Mouse (Mus musculus) forebrain, embryonic 15.5 days (tissue): ENCODE data around the gene Dhx34. TPM values are rescaled to one million over a fixed set of nuclear protein-coding genes. Genes with fewer than 3 reads are reported as not detected.

Experiments
- ATAC-seq: fragments of 200-750 bp; cut with Nextera tagmentation; replicated peaks from 2 replicates; pipeline ENCODE4 v1.8.0; 2017; ENCODE audit warnings: mild to moderate bottlenecking, moderate TSS enrichment, moderate library complexity
- H3K27ac ChIP-seq: fragments of 300-500 bp; sonication (generic); replicated peaks from 2 replicates; pipeline ENCODE4 v1.5.1; 2015; ENCODE audit warnings: mild to moderate bottlenecking, inconsistent platforms
- H3K27me3 ChIP-seq: fragments of 300-500 bp; sonication (generic); 2 replicates; pipeline ENCODE4 v1.6.1; 2015; ENCODE audit warnings: inconsistent platforms
- H3K36me3 ChIP-seq: fragments of 300-500 bp; sonication (generic); 2 replicates; pipeline ENCODE4 v1.6.1; 2015; ENCODE audit warnings: mild to moderate bottlenecking, inconsistent platforms
- H3K4me1 ChIP-seq: fragments of 300-500 bp; sonication (generic); 2 replicates; pipeline ENCODE4 v1.6.1; 2015; ENCODE audit warnings: inconsistent platforms
- H3K4me2 ChIP-seq: fragments of 300-500 bp; sonication (generic); replicated peaks from 2 replicates; pipeline ENCODE4 v1.6.1; 2015; ENCODE audit warnings: mild to moderate bottlenecking, inconsistent platforms
- H3K4me3 ChIP-seq: fragments of 300-500 bp; sonication (generic); 2 replicates; pipeline ENCODE4 v1.5.1; 2015; ENCODE audit warnings: mild to moderate bottlenecking, inconsistent platforms
- H3K9ac ChIP-seq: fragments of 300-500 bp; sonication (generic); replicated peaks from 2 replicates; pipeline ENCODE4 v1.6.1; 2015; ENCODE audit warnings: mild to moderate bottlenecking, inconsistent platforms
- H3K9me3 ChIP-seq: fragments of 300-500 bp; sonication (generic); 2 replicates; pipeline ENCODE4 v1.6.1; 2016; ENCODE audit warnings: inconsistent platforms
- WGBS: fragments of 180-500 bp; shearing (Covaris S2); methylation state at CpG from one replicate; pipeline ENCODE4 v1.1.7; 2015; ENCODE audit warnings: mixed read lengths; 5-methylcytosine and 5-hydroxymethylcytosine counted together
- polyA plus RNA-seq: library from polyadenylated mRNA; unstranded; fragments of >200 nt; fragmentation: Nextera tagmentation; extraction: Ambion mirVana; gene quantifications from 2 replicates; pipeline ENCODE4 v1.2.1, GENCODE M21; 2015

The Dhx34 gene
- polyA plus RNA-seq, 1 experiment from 2014 or later: 15.3 TPM

DNA sequence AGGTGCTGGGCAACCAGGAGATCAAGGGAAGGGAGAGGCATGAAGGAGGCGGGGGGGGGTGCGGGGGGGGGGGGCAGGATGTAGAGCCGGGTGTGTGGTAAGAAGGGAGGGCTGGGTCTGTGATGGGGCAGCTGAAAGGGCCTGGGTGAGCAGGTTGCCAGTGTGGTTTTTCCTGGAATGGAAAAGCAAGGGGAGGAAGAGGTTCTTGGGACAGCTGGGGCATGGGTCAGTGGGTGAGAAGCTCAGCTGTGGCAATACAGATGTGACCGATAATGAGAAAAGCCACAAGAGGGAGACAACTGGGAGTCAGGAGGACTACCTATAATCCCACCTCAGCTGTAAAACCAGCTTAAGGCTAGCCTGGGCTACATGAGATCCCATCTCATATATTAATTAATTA, 24.1 kb upstream of the Dhx34 start:
- H3K4me2 ChIP-seq: no peak overlapping the region
- H3K9ac ChIP-seq: no peak overlapping the region
- H3K36me3 ChIP-seq: no peaks in the 10 kb centered on the region
- H3K4me1 ChIP-seq: no peaks in the 10 kb centered on the region
- H3K9me3 ChIP-seq: no peaks in the 10 kb centered on the region
- H3K4me3 ChIP-seq: no peak overlapping the region
- no peak overlapping the region for H3K27ac ChIP-seq
- H3K27me3 ChIP-seq: no peaks in the 10 kb centered on the region
- WGBS: 72% methylated on average over 1 of the region's 4 CpGs
- ATAC-seq: no peak

DNA sequence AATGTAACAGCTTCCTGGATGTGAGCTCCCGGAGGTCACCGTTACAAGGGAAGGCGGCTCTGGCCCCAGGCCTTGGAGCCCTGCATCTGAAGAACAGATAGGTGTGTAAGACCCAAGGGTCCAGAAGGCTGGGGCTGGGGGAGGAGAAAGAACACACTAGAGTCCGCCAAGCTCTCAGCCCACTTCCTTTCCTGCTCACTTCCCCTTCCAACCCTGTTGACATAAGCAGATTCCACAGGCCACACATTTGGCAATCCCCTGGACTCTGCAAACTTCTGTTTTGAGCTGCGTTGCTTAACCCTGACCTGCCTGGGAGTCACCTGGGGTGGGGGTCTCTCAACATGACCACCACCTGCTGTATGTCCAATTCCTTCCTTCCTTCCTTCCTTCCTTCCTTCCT, 22.2 kb upstream of the Dhx34 start, which contains the start of gene C5ar2:
TSS of gene C5ar2 (minus strand) at position 88 of the 400 bp plus-strand sequence.
- H3K4me1 ChIP-seq: no peaks in the 10 kb centered on the region
- no peak within 1 kb of the TSS for H3K4me2 ChIP-seq
- H3K36me3 ChIP-seq: no peaks in the 10 kb centered on the region
- H3K9me3 ChIP-seq: no peaks in the 10 kb centered on the region
- no peak within 1 kb of the TSS for H3K4me3 ChIP-seq
- ATAC-seq: no peak
- no peaks in the 10 kb centered on the region for H3K27me3 ChIP-seq
- H3K27ac ChIP-seq: no peak within 1 kb of the TSS
- H3K9ac ChIP-seq: no peak within 1 kb of the TSS
- 90% methylated on average over 5 of the region's 5 CpGs for WGBS

DNA sequence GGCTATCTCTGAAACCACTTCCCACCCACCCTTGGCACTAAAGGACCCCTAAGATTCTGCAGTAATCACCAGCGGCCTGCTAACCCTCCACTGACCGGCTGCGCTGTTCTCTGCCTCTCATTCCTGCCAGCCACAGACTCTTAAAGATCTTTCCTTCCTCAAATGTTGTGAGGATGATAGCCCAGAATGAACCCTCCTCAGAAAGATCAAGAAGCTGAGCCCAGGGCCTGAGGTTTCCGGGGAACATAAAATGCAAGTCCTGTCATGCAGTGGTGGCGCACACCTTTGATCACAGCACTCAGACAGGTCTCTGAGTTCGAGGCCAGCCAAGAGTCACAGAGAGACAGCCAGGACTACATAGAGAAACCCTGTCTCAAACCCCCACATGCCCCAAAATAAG, 20.4 kb upstream of the Dhx34 start:
- Histone ChIP-seq H3K9me3 (no peaks in the 10 kb centered on the region), H3K27ac (no peak overlapping the region), H3K9ac (no peak overlapping the region), H3K4me1 (no peaks in the 10 kb centered on the region), H3K27me3 (no peaks in the 10 kb centered on the region), H3K36me3 (no peaks in the 10 kb centered on the region), H3K4me3 (no peak overlapping the region), H3K4me2 (no peak overlapping the region)
- no peak for ATAC-seq
- WGBS: 93% methylated on average over 6 of the region's 6 CpGs

DNA sequence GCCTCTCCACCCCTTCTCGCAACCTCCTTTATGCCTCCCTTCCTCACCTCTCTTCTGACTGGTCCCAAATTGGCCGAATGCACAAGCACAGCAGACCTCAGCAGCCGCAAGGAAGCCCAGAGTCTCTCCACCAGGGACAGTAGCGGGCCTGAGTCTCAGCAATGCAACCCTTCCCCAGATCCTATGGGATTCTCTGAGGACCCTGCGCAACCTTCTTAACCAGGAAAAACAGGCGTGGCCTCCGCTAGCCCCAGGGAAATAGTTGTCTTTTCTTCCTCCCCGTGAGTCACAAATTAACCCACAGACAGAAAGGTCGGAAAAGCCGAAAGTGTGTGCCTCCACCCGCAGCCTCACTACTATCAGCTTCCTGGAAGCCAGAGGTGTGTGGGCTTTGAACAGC, 19.9 kb upstream of the Dhx34 start:
- 68% methylated on average over 11 of the region's 11 CpGs for WGBS
- no peak overlapping the region for H3K27ac ChIP-seq
- H3K4me3 ChIP-seq: no peak overlapping the region
- no peaks in the 10 kb centered on the region for H3K36me3 ChIP-seq
- H3K27me3 ChIP-seq: no peaks in the 10 kb centered on the region
- no peak overlapping the region for H3K4me2 ChIP-seq
- H3K9me3 ChIP-seq: no peaks in the 10 kb centered on the region
- H3K4me1 ChIP-seq: no peaks in the 10 kb centered on the region
- no peak for ATAC-seq
- H3K9ac ChIP-seq: no peak overlapping the region

DNA sequence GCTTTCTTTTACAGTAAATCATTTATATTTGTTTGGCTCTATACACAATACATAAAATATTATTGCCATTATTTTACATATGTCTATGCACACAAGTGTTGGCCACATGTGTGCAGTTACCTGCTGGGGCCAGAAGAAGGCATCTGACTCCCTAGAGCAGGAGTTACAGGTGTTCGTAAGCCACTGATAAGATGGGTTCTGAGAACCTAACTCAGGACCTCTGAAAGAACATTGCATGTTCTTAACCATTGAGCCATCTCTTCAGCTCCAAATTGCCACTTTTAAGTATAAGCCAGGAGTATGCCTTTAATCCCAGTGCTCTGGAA, 19.1 kb upstream of the Dhx34 start:
- H3K4me1 ChIP-seq: no peaks in the 10 kb centered on the region
- H3K27ac ChIP-seq: no peak overlapping the region
- H3K36me3 ChIP-seq: no peaks in the 10 kb centered on the region
- no peak overlapping the region for H3K9ac ChIP-seq
- H3K27me3 ChIP-seq: no peaks in the 10 kb centered on the region
- 88% methylated on average over 1 of the region's 1 CpGs for WGBS
- H3K4me2 ChIP-seq: no peak overlapping the region
- ATAC-seq: no peak
- H3K4me3 ChIP-seq: no peak overlapping the region
- H3K9me3 ChIP-seq: no peaks in the 10 kb centered on the region

DNA sequence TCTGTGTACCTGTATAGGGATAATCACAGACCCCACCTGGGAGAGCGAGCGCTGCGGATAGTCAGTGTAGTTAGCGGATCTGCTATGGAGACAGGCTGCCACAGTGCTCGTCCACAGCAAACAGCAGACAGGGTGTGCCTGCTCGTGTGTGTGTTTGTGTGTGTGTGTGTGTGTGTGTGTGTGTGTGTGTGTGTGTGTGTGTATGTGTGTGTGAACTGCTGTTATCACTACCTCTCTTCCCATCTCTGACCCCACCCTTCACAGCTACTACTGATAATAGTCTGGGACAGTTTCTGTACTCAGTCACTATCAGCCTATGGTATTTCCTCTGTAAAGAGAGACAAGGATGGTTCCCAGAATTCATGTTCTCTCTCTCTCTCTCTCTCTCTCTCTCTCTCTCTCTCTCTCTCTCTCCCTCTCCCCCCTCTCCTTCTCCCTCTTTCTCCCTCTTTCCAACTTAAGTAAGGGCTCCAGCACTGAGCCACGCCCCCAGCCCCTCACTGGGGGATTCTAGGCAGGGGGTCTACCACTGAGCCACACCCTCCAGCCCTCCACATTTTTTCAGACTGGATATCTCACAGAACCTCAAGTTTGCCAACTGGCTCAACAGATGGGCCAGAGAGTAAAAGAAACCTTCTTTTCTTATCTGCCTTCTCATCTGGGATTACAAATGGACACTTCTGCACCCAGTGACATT, 18.6 kb upstream of the Dhx34 start:
- Histone ChIP-seq H3K4me3 (no peak overlapping the region), H3K9ac (no peak overlapping the region), H3K27ac (no peak overlapping the region), H3K36me3 (no peaks in the 10 kb centered on the region), H3K27me3 (no peaks in the 10 kb centered on the region), H3K9me3 (no peaks in the 10 kb centered on the region), H3K4me1 (no peaks in the 10 kb centered on the region), H3K4me2 (no peak overlapping the region)
- ATAC-seq: no peak
- WGBS: 80% methylated on average over 7 of the region's 7 CpGs

DNA sequence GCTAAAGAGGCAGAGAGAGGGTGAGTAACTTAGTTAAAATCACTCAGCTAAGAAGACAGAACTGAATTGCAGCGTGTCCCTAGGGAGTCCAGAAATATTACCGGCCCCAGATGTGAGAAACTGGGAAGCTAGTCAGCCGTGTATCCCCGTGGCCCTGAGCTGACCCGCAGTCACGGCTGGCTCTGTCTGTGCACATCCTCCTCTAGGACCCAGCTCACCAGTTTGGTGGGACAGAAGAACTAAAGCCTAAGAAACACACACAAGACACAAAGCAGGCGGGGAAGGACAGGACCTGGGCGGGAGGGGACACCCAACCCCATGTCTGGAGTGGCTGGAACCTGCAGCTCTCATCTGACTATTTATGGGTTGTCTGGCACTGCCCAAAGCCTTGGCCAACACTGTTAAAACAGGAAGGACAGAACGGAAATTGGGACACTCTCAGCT, 17.7 kb upstream of the Dhx34 start:
- Histone ChIP-seq H3K4me2 (no peak overlapping the region), H3K9ac (no peak overlapping the region), H3K36me3 (no peaks in the 10 kb centered on the region), H3K4me3 (no peak overlapping the region), H3K27me3 (no peaks in the 10 kb centered on the region), H3K27ac (no peak overlapping the region), H3K4me1 (no peaks in the 10 kb centered on the region), H3K9me3 (no peaks in the 10 kb centered on the region)
- no peak for ATAC-seq
- whole genome bisulfite sequencing: 78% methylated on average over 9 of the region's 9 CpGs

DNA sequence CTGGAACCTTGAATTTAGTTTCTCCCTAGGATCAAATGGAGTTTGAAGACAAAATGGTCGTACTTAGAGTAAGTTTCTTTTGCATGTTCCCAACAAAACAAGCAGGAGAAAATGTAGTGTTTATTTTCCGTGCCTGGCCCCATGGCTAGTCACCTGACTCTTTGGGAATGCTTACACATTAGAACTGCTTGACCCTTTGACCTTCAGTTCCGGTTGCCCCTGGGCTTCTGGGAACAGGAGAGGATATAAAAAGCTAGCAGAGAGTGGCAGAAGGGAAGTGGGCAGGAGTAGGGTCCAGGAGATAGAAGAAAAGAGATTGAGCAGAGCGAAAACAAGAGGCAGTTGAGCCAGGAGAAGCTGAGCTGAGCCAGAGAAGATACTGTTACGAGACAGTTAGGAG, 8.0 kb upstream of the Dhx34 start:
- Histone ChIP-seq H3K27me3 (no peaks in the 10 kb centered on the region), H3K4me1 (no peaks in the 10 kb centered on the region), H3K9me3 (no peaks in the 10 kb centered on the region), H3K4me3 (no peak overlapping the region), H3K9ac (no peak overlapping the region), H3K27ac (no peak overlapping the region), H3K36me3 (no peaks in the 10 kb centered on the region), H3K4me2 (no peak overlapping the region)
- no peak for ATAC-seq
- 67% methylated on average over 5 of the region's 5 CpGs for WGBS

DNA sequence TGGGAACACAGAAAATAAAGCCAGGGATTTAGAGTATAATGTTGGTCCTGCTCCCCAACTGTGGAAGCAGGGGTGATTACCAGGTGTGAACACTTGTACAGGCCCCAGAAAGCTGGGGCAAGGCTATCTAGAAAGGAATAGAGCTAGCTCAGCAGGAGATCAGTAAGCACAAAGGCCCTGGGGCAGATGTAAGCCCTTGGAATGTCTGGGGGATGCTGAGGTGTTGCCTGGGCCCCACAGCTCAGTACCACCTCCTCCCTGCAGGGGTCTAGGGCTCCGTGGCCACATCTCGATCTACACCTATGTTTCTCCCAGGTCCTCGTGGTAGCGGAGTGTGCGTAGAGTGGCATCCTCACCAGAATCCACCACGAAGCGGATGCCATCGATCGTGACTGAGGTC, 7.9 kb downstream of the Dhx34 start:
- WGBS: 92% methylated on average over 9 of the region's 9 CpGs
- Histone ChIP-seq H3K27me3 (no peaks in the 10 kb centered on the region), H3K9ac (no peak overlapping the region), H3K36me3 (peaks cover 64% of the 10 kb centered on the region), H3K9me3 (no peaks in the 10 kb centered on the region), H3K4me1 (no peaks in the 10 kb centered on the region), H3K27ac (no peak overlapping the region), H3K4me3 (no peak overlapping the region), H3K4me2 (no peak overlapping the region)
- ATAC-seq: no peak

DNA sequence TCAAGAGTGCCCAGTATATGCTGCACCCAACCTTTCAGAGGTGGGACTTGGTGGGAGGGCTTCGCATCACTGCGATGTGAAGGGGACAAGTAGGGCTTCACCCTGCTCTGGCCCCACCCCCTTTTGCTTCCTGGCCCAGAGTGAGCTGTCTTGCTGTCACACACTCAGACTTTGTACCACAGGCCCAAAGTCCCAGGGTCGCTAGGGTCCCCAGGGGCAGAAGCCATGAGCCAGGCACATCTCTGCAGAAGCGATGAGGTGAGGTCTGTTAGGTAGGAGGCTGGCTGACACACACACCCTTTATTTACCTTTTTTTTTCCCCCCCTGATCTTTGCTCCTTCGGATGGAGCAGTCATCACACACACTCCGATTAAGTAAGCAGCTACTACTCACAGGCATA, 8.6 kb downstream of the Dhx34 start:
- Histone ChIP-seq H3K9me3 (no peaks in the 10 kb centered on the region), H3K4me3 (no peak overlapping the region), H3K4me1 (no peaks in the 10 kb centered on the region), H3K36me3 (peaks cover 63% of the 10 kb centered on the region), H3K4me2 (no peak overlapping the region), H3K27me3 (no peaks in the 10 kb centered on the region), H3K9ac (no peak overlapping the region), H3K27ac (no peak overlapping the region)
- ATAC-seq: no peak
- WGBS: 94% methylated on average over 6 of the region's 6 CpGs

DNA sequence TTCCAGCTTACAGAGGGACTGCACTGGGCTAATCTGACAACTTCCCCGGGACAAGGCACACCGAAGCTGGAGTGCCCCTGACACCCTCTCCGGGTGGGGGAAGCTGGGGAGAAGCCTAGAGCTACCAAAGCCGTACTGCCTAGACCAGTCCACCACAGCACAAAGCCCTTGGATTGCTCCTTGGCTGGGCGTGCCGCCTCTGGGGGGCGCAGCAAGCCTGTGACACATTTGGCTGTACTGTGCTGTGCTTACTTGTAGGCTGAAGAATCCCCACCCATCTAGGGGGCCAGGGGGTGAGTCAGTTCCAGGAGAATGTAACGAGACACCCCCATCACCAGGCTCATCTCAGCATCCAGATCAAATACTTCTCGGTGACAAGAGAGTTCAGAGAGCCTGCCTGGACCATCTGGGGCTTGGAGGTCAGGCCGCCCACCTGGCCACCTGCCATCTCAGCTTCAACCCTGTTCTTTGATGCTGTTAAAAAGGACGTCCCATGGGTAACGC, 10.9 kb downstream of the Dhx34 start:
- Histone ChIP-seq H3K36me3 (peaks cover 54% of the 10 kb centered on the region), H3K27ac (no peak overlapping the region), H3K4me1 (no peaks in the 10 kb centered on the region), H3K4me3 (no peak overlapping the region), H3K27me3 (no peaks in the 10 kb centered on the region), H3K9ac (no peak overlapping the region), H3K9me3 (no peaks in the 10 kb centered on the region), H3K4me2 (no peak overlapping the region)
- ATAC-seq: no peak
- WGBS: 74% methylated on average over 12 of the region's 12 CpGs

DNA sequence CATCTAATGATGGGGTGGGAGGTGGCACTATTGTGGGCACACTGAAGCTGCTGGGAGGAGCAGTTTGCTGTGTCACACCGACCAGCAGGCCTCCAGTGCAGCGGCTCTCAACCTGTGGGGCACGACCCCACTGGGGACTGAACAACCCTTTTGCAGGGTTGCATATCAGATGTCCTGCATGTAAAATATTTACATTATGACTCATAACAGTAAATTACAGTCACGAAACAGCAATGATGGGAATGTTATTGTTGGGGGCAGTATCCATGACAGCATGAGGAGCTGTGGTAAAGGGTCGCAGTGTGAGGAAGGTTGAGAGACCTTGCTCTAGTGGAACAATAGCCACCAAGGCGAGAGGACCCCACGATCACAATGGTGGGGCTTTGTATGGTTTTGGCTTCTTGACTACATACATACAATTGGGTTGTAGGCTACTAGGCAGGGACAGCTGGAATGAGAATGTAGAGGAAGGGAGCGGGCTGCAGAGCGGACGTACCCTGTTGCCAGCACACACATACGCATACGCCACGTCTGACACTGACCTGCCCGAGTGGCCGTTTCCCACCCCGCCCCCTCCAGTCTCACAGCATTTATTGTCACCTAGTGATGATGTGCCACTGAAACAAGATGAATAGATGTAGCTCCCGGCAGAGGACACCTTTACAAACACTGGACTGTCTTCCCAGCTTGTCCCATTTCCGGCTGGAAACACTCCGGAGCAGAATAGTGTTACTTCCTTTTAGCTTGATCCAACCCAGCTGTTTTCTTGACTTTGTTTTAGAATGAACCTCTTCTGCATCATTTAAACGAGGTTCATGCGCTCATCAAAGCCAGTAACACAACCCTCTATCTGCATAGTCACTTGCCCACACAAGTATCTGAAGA, 12.8 kb downstream of the Dhx34 start:
- no peaks in the 10 kb centered on the region for H3K9me3 ChIP-seq
- H3K9ac ChIP-seq: no peak overlapping the region
- H3K4me3 ChIP-seq: no peak overlapping the region
- WGBS: 92% methylated on average over 21 of the region's 21 CpGs
- no peak overlapping the region for H3K27ac ChIP-seq
- no peak for ATAC-seq
- H3K36me3 ChIP-seq: peaks cover 49% of the 10 kb centered on the region
- H3K27me3 ChIP-seq: no peaks in the 10 kb centered on the region
- H3K4me1 ChIP-seq: no peaks in the 10 kb centered on the region
- no peak overlapping the region for H3K4me2 ChIP-seq
